Mouse (Mus musculus) telencephalon, adult 2 months (tissue): ENCODE data around the gene Sema3b.
"Not testable (repeated sequence)": the region's sequence is repeated elsewhere in the genome, so short reads cannot be mapped to it uniquely, and the experiment has no call there.

ENCODE experiments used
- DNase-seq: peaks from one replicate; pipeline ENCODE4 v3.0.0-alpha.2; 2011; ENCODE audit warnings: low read depth, low spot score

Gene Sema3b

GRCm38 (mm10) chr9:107590058-107590772 is 18.8 kb downstream of the Sema3b start:
- no peak for DNase-seq

- no peak for DNase-seq
Observed at GRCm38 (mm10) chr9:107587833-107588639, 21.0 kb downstream of the Sema3b start.

DNA sequence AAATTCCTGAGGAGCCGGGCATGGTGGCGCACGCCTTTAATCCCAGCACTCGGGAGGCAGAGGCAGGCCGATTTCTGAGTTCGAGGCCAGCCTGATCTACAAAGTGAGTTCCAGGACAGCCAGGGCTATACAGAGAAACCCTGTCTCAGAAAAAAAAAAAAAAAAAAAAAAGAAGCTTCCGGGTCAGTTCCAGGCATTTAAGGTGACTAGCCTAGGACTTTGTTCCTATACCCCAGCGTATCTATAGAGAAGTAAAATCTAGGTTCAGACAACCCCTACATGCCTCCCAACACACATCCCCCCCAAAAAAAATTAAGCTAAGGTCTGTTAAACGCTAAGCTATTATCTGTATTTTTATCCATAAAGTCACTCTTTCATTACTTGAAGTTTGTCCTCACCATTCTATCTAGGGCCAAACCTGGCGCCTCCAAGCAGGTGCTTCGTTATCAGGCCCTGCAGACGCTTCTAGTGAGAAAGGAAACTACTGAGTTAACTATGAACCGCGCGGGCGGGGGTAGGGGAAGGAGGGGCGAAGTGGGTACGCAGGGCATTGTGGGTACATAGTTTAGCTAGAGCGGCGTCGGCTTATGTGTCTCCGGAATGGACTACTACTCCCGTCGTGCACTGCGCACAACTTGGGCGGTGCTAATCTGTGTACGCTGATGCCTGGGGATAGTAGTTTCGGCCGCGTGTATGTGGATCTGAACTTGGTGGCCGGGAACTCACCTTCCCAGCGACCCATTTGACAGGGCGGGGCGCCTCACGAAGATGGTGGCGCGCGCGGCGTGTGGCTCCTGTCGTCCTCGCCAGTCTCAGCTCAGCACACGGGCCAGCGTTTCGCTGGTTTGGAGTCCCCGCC is 21.8 kb downstream of the Sema3b start, which contains the start of gene Ifrd2:
Gene Ifrd2 (plus strand): TSS at position 669 of the 859 bp plus-strand sequence.
- DNase-seq: peak; percentile 99

- DNase-seq: no peak
Observed at GRCm38 (mm10) chr9:107586504-107586903, 22.5 kb downstream of the Sema3b start.

DNA sequence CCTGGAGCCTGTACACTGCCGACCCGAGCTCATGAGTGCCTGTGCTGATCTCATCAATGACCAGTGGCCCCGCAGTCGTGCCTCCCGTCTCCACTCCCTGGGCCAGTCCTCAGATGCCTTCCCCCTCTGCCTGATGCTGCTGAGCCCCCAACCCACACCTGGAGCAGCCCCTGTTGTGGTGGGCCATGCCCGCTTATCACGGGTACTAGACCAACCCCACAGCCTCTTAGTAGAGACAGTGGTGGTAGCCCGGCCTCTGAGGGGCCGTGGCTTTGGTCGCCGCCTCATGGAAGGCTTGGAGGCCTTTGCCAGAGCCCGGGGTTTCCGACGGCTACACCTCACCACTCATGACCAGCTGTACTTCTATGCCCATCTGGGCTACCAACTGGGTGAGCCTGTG is 25.9 kb downstream of the Sema3b start:
- no peak for DNase-seq

DNA sequence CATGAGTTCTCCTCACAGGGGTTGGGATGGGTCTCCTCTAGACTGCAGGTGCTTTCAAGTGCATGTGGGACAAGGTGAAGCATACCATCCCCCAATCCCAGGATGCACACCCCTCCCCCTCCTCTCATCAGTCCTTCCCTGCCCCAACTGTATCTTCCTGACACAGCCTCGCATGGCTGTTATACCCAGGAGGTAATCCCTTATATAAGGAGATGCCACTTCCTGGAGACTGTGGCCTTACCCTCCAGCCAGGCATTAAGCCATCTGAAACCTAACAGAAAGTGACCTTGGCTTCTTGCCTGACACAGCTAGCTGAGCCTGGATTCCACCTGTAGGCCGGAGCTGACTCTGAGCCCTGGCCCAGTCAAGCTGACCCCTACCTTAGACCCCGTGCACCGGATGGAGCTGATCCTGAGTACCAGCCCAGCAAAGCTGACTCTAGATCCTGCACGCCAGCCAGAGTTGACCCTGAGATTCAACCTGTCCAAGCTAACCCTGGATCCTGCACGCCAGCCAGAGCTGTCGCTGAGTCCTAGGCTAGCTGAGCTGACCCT is 26.4 kb downstream of the Sema3b start:
- no peak for DNase-seq

GRCm38 (mm10) chr9:107581584-107581983 is 27.4 kb downstream of the Sema3b start:
- DNase-seq: no peak

DNA sequence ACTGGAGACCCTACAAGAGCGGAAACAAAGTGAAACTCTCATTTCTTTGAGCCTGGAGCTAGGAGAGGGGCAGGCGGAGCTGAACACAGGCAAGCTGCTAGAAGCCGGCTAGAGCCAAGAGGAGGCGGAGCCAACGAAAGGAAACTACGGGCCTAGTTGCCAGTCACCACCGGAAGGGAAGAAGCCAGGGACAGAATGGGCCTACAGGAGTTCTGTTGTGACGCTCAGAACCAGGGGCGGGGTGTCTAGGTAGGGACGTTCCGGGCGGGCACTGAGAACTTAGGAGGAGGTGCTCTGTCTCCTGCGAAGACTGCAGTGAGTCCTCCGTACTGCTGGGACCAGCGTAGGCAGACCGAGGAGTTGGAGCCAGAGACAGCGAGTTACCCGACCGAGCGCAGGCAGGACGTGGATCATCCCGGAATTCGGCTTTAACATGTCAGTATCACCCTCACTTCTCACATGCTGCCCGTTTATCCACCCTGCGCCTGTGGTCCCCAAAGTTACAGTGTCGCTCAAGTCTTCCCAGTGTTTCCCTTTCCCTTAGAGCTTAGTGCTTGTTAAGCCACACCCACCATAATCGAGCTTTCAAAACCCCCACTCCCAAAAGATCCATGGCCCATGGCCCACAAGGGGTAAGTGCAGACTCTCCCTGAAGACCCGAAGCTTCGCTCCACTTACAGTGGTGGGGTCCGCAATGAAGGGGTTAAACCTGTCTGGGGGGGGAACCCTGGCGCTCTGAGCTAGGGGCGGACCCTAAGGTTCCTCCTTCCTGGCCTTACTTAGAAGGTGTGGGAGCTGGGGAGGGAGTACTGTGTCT is 28.3 kb downstream of the Sema3b start, which contains the start of gene Hyal3:
Gene Hyal3 (plus strand): TSS at position 318 of the 817 bp plus-strand sequence.
- peak; percentile 92 for DNase-seq

- no peak for DNase-seq
Observed at GRCm38 (mm10) chr9:107579023-107579900, 29.8 kb downstream of the Sema3b start.

GRCm38 (mm10) chr9:107578587-107578986 is 30.4 kb downstream of the Sema3b start, which contains the start of gene Naa80:
Naa80 (plus strand) TSS chr9:107578887.
- DNase-seq: no peak

DNA sequence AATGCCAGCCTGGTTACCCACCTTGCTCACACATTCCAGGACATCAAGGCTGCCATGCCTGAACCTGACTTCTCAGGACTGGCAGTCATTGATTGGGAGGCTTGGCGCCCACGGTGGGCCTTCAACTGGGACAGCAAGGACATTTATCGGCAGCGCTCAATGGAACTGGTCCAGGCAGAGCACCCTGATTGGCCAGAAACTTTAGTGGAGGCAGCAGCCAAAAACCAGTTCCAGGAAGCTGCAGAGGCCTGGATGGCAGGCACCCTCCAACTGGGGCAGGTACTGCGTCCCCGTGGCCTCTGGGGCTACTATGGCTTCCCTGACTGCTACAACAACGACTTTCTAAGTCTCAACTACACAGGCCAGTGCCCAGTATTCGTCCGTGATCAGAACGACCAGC is 31.2 kb downstream of the Sema3b start:
- no peak for DNase-seq

GRCm38 (mm10) chr9:107576357-107577107 is 32.5 kb downstream of the Sema3b start, which contains the start of gene Hyal1:
Hyal1 (plus strand) TSS chr9:107576927.
- DNase-seq: no peak

DNA sequence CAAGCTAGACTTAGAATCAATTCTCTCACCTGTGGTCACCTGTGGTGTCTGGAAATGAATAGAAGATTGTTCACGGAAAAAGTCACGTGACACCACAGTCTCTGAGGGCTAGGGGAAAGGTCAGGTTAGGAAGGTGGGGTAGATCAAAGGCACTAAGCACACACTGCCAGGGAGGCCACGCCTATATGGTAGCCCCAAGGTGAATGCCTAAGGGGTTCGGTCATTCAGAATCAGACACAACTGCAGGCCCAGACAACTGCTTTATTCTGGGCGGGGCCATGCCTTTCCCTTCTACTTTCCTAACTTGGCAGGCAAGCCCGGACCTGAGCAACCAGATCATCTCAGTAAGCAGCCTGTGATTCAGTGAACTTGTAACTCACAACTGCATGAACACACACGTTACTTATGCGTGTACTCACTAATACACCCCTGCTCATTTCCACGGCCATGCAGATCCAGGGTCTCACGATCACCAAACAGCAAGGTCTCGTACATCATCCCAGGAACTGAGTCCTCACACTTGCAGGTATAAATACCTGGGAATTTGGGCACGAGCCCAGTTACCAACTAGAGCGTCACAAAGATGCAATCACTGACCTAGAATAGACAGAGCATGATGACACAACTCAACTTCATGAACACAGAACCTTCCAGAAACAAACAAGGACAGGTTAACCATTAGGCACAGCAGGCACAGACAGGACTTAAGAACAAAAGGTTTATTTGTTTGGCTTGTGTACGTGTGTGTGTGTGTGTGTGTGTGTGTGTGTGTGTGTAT is 33.3 kb downstream of the Sema3b start:
- DNase-seq: no peak

DNA sequence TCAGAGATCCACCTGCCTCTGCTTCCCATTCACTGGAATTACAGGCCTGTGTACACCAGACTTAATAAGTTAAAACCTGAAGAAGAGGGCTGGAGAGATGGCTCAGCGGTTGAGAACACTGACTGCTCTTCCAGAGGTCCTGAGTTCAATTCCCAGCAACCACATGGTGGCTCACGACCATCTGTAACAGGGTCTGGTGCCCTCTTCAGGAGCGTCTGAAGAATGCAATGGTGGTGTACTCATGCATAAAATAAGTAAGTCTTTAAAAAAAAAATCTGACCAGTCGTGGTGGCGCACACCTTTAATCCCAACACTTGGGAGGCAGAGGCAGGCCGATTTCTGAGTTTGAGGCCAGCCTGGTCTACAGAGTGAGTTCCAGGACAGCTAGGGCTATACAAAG is 35.3 kb downstream of the Sema3b start:
- DNase-seq: not testable (repeated sequence)

DNA sequence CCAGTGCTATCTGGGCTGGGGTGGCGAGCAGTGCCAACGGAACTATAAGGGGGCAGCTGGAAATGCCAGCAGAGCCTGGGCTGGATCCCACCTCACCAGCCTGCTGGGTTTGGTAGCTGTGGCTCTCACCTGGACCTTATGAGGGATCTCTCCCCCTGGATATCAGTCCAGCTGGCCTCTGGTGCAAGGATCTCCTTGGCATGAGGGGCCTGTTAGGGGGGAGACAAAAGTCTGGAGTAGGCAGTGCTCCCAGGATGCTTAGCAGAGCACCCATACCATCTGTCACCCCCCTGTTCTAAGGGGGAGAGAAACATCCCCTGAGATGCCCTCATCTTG is 36.7 kb downstream of the Sema3b start:
- DNase-seq: no peak

DNA sequence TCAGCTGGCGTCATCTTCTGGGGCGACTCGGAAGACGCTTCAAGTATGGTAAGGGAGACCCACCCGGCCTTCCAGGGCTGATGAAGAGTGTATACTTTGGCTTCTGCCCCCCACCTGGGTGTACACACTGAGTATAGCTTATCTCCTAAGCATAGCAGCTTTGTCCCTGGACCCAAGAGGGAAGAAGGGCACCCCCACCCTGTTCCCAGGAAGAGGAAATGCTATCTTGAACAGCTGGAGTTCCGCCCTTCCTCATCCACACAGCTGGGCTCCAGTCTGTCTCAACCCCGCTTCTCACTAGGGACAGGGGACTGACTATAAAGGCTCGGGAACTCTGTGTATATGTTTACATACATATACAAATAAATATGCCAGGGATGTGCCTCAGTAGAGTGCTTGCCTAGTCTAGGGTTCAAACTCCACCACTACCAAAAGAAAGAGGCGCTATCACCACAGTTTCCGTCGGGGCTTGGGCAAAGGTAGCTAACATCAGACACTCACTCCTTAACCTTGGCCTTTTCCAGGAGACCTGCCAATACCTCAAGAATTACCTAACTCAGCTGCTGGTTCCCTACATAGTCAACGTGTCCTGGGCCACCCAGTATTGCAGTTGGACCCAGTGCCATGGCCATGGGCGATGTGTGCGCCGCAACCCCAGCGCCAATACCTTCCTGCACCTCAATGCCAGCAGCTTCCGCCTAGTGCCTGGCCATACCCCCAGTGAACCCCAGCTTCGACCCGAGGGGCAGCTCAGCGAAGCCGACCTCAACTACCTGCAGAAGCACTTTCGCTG is 37.3 kb downstream of the Sema3b start:
- DNase-seq: no peak

- DNase-seq: no peak
Observed at GRCm38 (mm10) chr9:107570845-107571244, 38.2 kb downstream of the Sema3b start.
